Mouse (Mus musculus) WW6 (cell line): ENCODE results near the gene Drc3.
"Not testable (repeated sequence)": the region's sequence is repeated elsewhere in the genome, so short reads cannot be mapped to it uniquely, and the experiment has no call there.

Source experiments
- DNase-seq: peaks from one replicate; pipeline ENCODE4 v3.0.0-alpha.2; 2013; ENCODE audit warnings: low read depth, low spot score

The Drc3 gene

GRCm38 (mm10) chr11:60391346-60391745, 38.2 kb downstream of the Drc3 start:
- DNase-seq: no peak

GRCm38 (mm10) chr11:60396546-60396945, 43.4 kb downstream of the Drc3 start:
- no peak for DNase-seq

GRCm38 (mm10) chr11:60397172-60397571, 44.0 kb downstream of the Drc3 start:
- no peak for DNase-seq

- DNase-seq: no peak
These were observed 53.5 kb downstream of the Drc3 start for GRCm38 (mm10) chr11:60406606-60407005.

GRCm38 (mm10) chr11:60412173-60412572, 59.0 kb downstream of the Drc3 start:
- DNase-seq: no peak

GRCm38 (mm10) chr11:60412921-60413320, 59.8 kb downstream of the Drc3 start:
- no peak for DNase-seq

- DNase-seq: no peak
These were observed 63.4 kb downstream of the Drc3 start for GRCm38 (mm10) chr11:60416590-60416962.

GRCm38 (mm10) chr11:60416963-60417716, 64.0 kb downstream of the Drc3 start, which contains the start of gene Gid4:
TSS of gene Gid4 (plus strand) at chr11:60417145.
- peak; percentile 100 for DNase-seq

- no peak for DNase-seq
These were observed 64.8 kb downstream of the Drc3 start, which contains the start of gene Atpaf2 for GRCm38 (mm10) chr11:60417717-60418472. TSS of gene Atpaf2 (minus strand) at chr11:60418457.

GRCm38 (mm10) chr11:60418473-60418803, 65.3 kb downstream of the Drc3 start:
- DNase-seq: no peak

GRCm38 (mm10) chr11:60422046-60422668, 69.0 kb downstream of the Drc3 start:
- no peak for DNase-seq

- DNase-seq: no peak
These were observed 69.9 kb downstream of the Drc3 start for GRCm38 (mm10) chr11:60423006-60423405.

GRCm38 (mm10) chr11:60426417-60426816, 73.3 kb downstream of the Drc3 start:
- DNase-seq: no peak

- no peak for DNase-seq
These were observed 74.5 kb downstream of the Drc3 start for GRCm38 (mm10) chr11:60427628-60428027.

- no peak for DNase-seq
These were observed 80.4 kb downstream of the Drc3 start for GRCm38 (mm10) chr11:60433501-60433900.

- DNase-seq: no peak
These were observed 82.0 kb downstream of the Drc3 start for GRCm38 (mm10) chr11:60435133-60435532.

GRCm38 (mm10) chr11:60436618-60437017, 83.5 kb downstream of the Drc3 start:
- no peak for DNase-seq

- not testable (repeated sequence) for DNase-seq
These were observed 86.5 kb downstream of the Drc3 start for GRCm38 (mm10) chr11:60439621-60440020.

- no peak for DNase-seq
These were observed 87.0 kb downstream of the Drc3 start for GRCm38 (mm10) chr11:60440176-60440575.

- no peak for DNase-seq
These were observed 89.8 kb downstream of the Drc3 start for GRCm38 (mm10) chr11:60442896-60443295.
